Mouse (Mus musculus) heart, postnatal 0 days (tissue): ENCODE results near the gene Hist2h3c1. TPM values are rescaled to one million over a fixed set of nuclear protein-coding genes. Genes with fewer than 3 reads are reported as not detected.
"Not testable (repeated sequence)": the region's sequence is repeated elsewhere in the genome, so short reads cannot be mapped to it uniquely, and the experiment has no call there.

Experiments
- ATAC-seq: fragments of 200-750 bp; cut with Nextera tagmentation; 2 replicates; pipeline ENCODE4 v1.8.0; 2017; ENCODE audit warnings: low read depth, moderate number of reproducible peaks, moderate library complexity; ENCODE audit not compliant: insufficient read depth
- DNase-seq: peaks from one replicate; pipeline ENCODE4 v3.0.0-alpha.2; 2016; ENCODE audit warnings: low spot score
- H3K27ac ChIP-seq: fragments of 300-500 bp; sonication (generic); 2 replicates; pipeline ENCODE4 v1.5.1; 2014; ENCODE audit warnings: low read depth, mild to moderate bottlenecking
- H3K27me3 ChIP-seq: fragments of 300-500 bp; sonication (generic); 2 replicates; pipeline ENCODE4 v1.6.1; 2014; ENCODE audit warnings: low read length, mixed read lengths; ENCODE audit not compliant: control insufficient read depth, insufficient read depth
- H3K36me3 ChIP-seq: fragments of 300-500 bp; sonication (generic); replicated peaks from 2 replicates; pipeline ENCODE4 v1.6.1; 2014; ENCODE audit warnings: low read length, mixed read lengths; ENCODE audit not compliant: control insufficient read depth, insufficient read depth
- H3K4me1 ChIP-seq: fragments of 300-500 bp; sonication (generic); 2 replicates; pipeline ENCODE4 v1.6.1; 2014; ENCODE audit warnings: antibody characterized with exemption; ENCODE audit not compliant: control insufficient read depth, insufficient read depth
- H3K4me2 ChIP-seq: fragments of 300-500 bp; sonication (generic); 2 replicates; pipeline ENCODE4 v1.6.1; 2014; ENCODE audit warnings: low read depth, mild to moderate bottlenecking, low read length, moderate library complexity
- H3K4me3 ChIP-seq: fragments of 300-500 bp; sonication (generic); 2 replicates; pipeline ENCODE4 v1.5.1; 2014; ENCODE audit warnings: low read depth, low read length
- H3K9ac ChIP-seq: fragments of 300-500 bp; sonication (generic); replicated peaks from 2 replicates; pipeline ENCODE4 v1.6.1; 2014; ENCODE audit warnings: low read depth, low read length, mixed read lengths
- H3K9me3 ChIP-seq: fragments of 300-500 bp; sonication (generic); replicated peaks from 2 replicates; pipeline ENCODE4 v1.6.1; 2016; ENCODE audit warnings: low read length; ENCODE audit not compliant: control insufficient read depth
- CTCF ChIP-seq: IDR thresholded peaks from 2 replicates; pipeline ENCODE4 v1.5.1; 2016; ENCODE audit warnings: antibody characterized with exemption, control low read depth, low read depth
- EP300 ChIP-seq: IDR thresholded peaks from 2 replicates; pipeline ENCODE4 v1.6.1; 2016; ENCODE audit warnings: antibody characterized with exemption, low read depth
- WGBS: fragments of 180-500 bp; shearing (Covaris S2); extraction: QIAGEN DNeasy Blood & Tissue Kit; methylation state at CpG from one replicate; pipeline ENCODE4 v1.1.7; 2014; 5-methylcytosine and 5-hydroxymethylcytosine counted together
- polyA plus RNA-seq: library from polyadenylated mRNA; unstranded; fragments of >200 nt; fragmentation: Nextera tagmentation; extraction: Ambion mirVana; gene quantifications from 2 replicates; pipeline ENCODE4 v1.2.1, GENCODE M21; 2015
- total RNA-seq: library from RNA; depleted of rRNA; stranded (reverse); fragments of >200 nt; gene quantifications from 2 replicates; pipeline ENCODE4 v1.2.3, GENCODE M21; 2014; ENCODE audit warnings: low replicate concordance

Hist2h3c1 gene
- total and polyA plus RNA-seq, 2 experiments from 2014 or later, result 0.19 TPM; not detected in 1

DNA sequence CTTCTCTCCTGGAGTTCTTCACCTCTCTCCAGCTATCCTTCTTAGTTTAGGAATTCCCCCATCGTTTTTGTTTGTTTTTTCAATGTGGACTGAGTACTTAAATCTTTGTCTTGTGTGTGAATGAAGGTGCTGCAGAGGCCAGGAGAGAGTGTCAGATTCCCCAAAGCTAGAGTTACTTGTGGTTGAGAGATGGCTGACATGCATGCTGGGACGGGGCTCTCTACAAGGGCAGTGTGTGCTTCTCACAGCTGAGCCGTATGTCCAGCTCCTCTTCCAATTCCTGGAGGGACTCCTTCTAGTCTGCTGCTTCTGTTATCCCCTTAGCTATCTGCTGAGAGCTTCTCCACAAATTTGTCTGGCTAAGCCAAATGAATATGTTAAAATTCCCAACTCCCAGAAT lies 10.6 kb upstream of the Hist2h3c1 start:
- ATAC-seq, result no peak
- no peak overlapping the region for H3K27ac ChIP-seq
- 57% methylated on average over 3 of the region's 3 CpGs for WGBS
- peaks cover 12% of the 10 kb centered on the region for H3K4me1 ChIP-seq
- no peak for TF ChIP-seq CTCF
- no peak for TF ChIP-seq EP300
- H3K36me3 ChIP-seq, result no peaks in the 10 kb centered on the region
- no peak for DNase-seq
- no peaks in the 10 kb centered on the region for H3K27me3 ChIP-seq
- no peak overlapping the region for H3K4me3 ChIP-seq
- H3K9ac ChIP-seq, result no peak overlapping the region
- H3K9me3 ChIP-seq, result no peaks in the 10 kb centered on the region
- no peak overlapping the region for H3K4me2 ChIP-seq

DNA sequence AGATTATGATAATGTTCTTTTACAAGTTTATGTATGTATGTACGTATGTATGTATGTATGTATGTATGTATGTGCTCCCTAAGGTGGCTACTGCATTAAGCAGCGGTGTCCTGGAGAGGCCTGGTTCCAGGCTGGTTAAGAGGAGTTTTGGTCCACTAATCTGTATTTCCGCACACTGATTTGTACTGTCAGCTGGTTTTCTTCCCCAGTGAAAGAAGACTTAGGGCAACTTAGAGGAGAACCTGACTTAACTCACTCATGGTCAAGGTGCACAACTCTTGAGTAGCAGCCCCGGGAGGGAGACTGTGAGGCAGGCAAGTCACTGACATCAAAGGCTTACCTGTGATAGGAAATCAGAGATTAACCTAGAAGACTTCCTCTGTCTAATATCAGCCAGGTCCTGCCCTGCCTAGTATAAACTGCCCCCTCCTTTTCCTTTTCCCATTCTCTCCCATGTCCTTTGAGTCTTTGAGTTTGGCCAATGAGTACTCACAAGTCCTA lies 9.6 kb upstream of the Hist2h3c1 start:
- 81% methylated on average over 4 of the region's 4 CpGs for WGBS
- H3K27me3 ChIP-seq, result no peaks in the 10 kb centered on the region
- peak overlapping the region; percentile 36; the same call in 1 of the 2 replicates for H3K9ac ChIP-seq
- no peaks in the 10 kb centered on the region for H3K36me3 ChIP-seq
- no peak for DNase-seq
- no peak for TF ChIP-seq EP300
- TF ChIP-seq CTCF, result no peak
- no peaks in the 10 kb centered on the region for H3K9me3 ChIP-seq
- 0 out of 2 replicates have a peak overlapping the region, but pooled peaks have one; percentile 16 for H3K27ac ChIP-seq
- peaks cover 16% of the 10 kb centered on the region for H3K4me1 ChIP-seq
- H3K4me2 ChIP-seq, result peak overlapping the region; percentile 53
- ATAC-seq, result no peak
- peak overlapping the region; percentile 40 for H3K4me3 ChIP-seq

DNA sequence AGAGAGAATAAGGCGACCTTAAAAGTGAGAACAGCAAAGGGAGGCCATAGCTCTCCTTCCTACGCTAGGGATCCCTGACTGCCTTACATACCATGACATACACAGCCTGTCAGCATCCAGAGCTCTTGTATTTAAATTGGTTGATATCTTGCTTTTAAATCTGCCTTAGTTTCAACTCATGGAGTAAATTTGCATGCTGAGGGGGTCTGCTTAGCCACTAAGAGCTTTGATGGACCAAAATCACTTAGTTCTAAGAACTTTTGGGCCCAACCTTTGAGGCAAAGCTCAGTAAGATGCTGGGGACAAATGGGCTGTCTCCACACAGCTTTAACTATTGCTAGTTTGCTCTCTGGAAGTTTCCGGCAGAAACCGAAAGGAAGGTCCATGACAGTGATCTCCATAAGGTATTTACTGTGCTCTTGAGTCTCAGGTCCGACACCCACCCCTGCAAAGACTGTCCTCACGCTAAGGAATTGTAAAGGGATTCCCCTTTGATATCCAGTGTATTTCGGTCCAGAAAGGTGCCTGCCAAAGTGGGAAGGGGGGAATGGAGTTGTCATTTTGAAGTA lies 9.1 kb upstream of the Hist2h3c1 start:
- peaks cover 16% of the 10 kb centered on the region for H3K4me1 ChIP-seq
- WGBS, result 25% methylated on average over 7 of the region's 7 CpGs
- peak overlapping the region; percentile 36 for H3K9ac ChIP-seq
- ATAC-seq (no peak), DNase-seq (no peak)
- no peaks in the 10 kb centered on the region for H3K36me3 ChIP-seq
- TF ChIP-seq EP300 (no peak), CTCF (no peak)
- H3K4me3 ChIP-seq, result peak overlapping the region; percentile 40
- no peaks in the 10 kb centered on the region for H3K9me3 ChIP-seq
- H3K27ac ChIP-seq, result 0 out of 2 replicates have a peak overlapping the region, but pooled peaks have one; percentile 16
- H3K4me2 ChIP-seq, result peak overlapping the region; percentile 53
- no peaks in the 10 kb centered on the region for H3K27me3 ChIP-seq

DNA sequence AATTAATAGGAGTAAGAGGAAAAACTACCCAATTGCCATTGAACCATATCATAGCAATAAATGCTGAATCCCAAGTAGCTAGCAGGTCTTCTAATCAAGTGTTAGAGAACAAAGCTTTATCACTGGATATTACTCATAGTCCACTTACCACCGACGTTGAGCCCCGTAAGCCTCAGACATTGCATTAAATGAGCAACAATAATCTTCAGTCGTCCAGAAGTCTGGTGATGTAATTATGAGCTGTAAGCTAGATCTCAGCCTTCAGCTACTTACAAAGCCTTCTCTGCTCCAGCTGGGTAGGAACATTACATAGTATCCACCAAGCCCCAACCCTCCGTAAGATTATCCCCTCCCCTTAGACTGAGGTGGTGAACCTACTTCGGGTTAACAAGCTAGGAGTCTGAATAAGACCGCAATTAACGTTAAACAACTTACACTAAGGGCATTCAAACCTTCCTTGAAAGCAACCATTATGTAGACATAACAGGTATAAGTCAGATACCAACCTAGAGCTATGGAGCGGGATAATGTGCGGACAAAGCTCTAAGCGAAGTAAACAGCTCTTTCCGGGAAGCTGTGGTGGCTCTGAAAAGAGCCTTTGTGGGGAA lies 8.5 kb upstream of the Hist2h3c1 start:
- no peak for ATAC-seq
- H3K27ac ChIP-seq, result peak overlapping the region; percentile 39; the same call in 1 of the 2 replicates
- 2% methylated on average over 12 of the region's 12 CpGs for WGBS

DNA sequence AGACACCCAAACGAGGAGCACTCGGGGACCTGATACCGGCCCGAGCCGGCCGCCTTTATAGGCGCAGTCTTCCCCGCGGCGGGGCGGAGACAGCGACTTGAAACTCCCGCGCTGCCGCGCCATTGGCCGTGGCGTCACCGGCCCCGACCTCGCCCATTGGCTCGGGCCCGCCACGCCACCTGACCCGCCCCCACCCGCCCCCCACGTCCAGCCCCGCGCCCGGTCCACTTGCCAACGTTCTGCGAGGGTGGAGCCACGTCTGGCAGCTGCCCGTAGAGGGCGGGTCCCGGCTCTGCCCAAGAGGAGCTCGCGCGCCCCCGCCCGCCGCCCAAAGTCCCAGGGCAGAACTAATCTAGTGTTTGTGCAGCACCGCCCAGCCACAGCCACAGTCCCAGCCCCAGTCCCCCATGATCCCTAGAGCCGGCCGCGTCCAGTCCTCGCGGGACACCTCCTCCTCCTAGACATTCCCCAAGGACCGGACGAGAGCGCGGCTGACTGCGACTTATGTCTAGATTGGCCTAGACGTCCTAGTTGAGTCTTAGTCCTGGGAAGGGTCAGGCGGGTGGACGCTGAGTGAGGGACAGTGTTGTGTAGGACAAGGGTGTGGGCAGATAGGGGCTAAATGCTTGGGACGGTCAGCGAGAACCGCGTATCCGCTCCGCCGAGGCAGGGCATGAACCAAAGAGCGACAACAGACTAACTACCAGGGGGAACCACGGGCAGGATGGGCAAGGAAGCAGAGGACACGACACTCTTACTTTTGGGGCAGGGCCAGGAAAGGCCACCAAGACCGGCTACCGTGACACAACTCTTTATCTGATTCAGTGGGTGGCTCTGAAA lies 7.3 kb upstream of the Hist2h3c1 start, which contains the start of gene Hist2h3c2:
Gene Hist2h3c2 (minus strand): TSS at position 174 of the 840 bp plus-strand sequence.
- ATAC-seq, result peak; percentile 90
- not testable (repeated sequence) for H3K36me3 ChIP-seq, H3K27me3 ChIP-seq, H3K9me3 ChIP-seq, DNase-seq
- H3K4me1 ChIP-seq, result peaks cover 24% of the 10 kb centered on the region
- WGBS, result 0% methylated on average over 10 of the region's 68 CpGs
- H3K9ac ChIP-seq, result peak within 1 kb of the TSS; percentile 36
- peak within 1 kb of the TSS; percentile 40 for H3K4me3 ChIP-seq
- H3K27ac ChIP-seq, result peak within 1 kb of the TSS; percentile 85
- peak within 1 kb of the TSS; percentile 53 for H3K4me2 ChIP-seq

More for the DNA sequence above, 8.5 kb upstream of the Hist2h3c1 start:
- Histone ChIP-seq H3K4me2 (peak overlapping the region; percentile 53), H3K36me3 (no peaks in the 10 kb centered on the region), H3K27me3 (no peaks in the 10 kb centered on the region), H3K9me3 (no peaks in the 10 kb centered on the region), H3K4me3 (peak overlapping the region; percentile 40), H3K9ac (peak overlapping the region; percentile 36), H3K4me1 (peaks cover 16% of the 10 kb centered on the region)
- no peak for DNase-seq
- TF ChIP-seq CTCF, result no peak
- TF ChIP-seq EP300, result no peak

DNA sequence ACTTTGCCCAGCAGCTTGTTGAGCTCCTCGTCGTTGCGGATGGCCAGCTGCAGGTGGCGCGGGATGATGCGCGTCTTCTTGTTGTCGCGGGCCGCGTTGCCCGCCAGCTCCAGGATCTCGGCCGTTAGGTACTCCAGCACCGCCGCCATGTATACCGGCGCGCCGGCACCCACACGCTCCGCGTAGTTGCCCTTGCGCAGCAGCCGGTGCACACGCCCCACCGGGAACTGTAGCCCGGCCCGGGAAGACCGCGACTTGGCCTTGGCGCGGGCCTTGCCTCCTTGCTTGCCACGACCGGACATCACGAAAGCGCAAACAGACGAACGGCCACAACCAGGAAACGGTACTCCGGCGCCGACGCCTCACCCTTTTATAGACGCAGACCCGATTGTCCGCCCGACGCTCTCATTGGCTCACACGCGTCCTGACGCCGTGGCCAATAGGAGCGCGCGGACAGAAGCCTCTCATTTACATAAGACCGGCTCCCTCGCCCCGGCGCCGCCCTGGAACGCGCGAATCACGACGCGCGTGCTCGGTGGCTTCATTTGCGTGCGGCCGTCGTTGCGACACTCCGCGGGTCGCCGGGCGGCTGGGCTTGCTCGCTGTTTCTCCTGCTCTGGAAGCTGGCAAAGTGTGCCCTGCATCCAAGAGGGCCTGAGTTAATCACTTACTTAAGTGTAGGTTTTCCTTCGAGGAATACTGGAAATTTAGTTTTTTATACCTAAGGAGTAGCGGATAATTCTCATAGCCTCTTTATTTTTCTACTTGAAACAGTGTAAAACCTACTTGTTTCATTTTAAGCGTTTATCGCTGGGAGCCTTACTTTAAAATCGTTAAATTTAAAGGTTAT lies 6.3 kb upstream of the Hist2h3c1 start, which contains the start of gene Hist2h2aa2:
Gene Hist2h2aa2 (minus strand): TSS at position 328 of the 850 bp plus-strand sequence.
- H3K36me3 ChIP-seq, H3K9me3 ChIP-seq, H3K27me3 ChIP-seq: not testable (repeated sequence)
- WGBS, result 7% methylated on average over 17 of the region's 85 CpGs
- DNase-seq (peak; percentile 82), ATAC-seq (peak; percentile 80)
- Histone ChIP-seq H3K4me1 (peaks cover 30% of the 10 kb centered on the region), H3K27ac (peak within 1 kb of the TSS; percentile 85), H3K4me3 (peak within 1 kb of the TSS; percentile 35), H3K4me2 (peak within 1 kb of the TSS; percentile 53; the same call in 1 of the 2 replicates), H3K9ac (peak within 1 kb of the TSS; percentile 37)
